Mouse (Mus musculus) cerebellum, adult 9-11 months (tissue): Measurements from ENCODE around the gene Jmjd6.
A peak's percentile ranks its signal among the peaks of the same experiment; 100 is the strongest.

Experiments
- DNase-seq: peaks from one replicate; pipeline ENCODE4 v3.0.0; 2022

Jmjd6 gene

DNA sequence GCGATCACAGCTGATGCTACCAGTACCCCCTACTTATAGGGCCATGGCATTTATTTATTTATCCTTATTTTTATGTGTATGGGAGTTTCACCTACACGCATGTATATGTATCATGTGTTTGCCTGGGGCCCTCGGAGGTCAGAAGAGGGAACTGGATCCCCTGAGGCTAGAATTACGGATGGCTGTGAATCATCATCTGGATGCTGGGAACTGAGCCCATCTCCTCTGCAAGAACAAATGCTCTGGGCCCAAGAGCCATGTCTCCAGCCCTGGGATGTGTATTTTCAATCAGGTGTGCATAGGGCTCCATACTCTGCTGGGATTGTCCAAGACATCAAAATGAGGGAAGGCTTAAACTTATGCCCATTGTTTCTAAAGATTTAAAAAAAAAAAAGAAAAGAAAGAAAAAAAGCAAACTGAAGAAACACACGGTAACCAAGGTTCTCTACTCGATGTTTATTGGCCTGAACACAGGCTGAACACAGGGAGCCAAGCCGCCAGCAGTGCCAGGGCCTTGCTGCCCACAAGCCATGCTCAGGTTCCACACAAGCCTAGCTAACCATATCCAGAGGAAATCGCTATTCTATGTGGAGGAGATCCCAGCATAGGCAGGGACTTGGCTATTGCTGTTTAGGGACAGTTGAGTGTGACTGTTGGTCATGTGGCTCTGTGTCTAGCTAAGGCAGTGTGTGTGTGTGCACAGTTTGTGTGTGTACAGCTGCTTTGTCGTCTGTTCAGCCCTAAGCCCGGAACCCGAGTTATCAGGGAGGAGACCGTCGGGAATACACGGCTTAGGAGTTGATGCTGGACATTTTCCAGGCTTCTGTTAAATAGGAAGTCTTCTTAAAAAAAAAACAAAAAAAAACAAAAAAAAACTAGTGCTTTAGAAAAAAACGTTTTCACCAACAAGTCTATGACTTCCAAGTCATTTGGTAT, 36.8 kb downstream of the Jmjd6 start:
- peak; percentile 14 for DNase-seq

DNA sequence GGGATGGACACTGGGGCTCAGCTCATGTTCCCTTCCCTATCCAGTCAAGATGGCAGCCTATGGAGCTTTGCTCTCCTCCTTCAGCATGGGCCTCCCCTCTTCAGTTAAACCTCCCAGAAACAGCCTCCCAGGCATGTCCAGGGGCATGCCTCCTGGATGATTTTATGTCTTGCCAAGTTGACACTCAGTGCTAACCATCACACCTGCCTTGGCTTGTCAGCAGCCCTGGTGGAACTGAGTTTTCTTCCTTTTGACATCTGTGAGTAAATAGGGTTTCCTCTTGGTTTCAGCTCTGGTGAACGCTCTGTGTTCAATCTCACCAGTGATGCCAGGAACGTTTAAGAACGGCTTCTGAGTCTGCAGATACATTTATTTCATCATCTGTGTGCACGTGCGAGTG, 40.5 kb downstream of the Jmjd6 start:
- DNase-seq, result no peak

DNA sequence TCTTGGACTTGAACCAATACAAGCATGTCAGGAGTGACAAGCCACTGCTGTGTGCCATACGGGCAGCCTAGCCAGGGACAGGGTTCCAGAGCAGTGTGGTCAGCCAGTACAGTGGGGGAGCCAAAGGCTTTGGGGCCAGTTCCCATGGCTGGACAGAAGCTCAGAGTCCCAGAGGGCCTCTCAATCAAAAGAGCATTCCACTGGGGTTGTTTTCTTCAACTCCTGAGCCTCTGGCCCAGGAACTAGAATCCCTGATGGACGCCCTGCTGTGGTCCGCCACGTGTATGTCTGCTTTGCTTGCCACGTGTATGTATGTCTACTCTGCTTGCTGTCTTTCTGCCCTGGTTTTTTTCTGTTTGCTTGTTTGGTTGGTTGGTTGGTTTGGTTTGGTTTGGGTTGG, 42.1 kb downstream of the Jmjd6 start:
- no peak for DNase-seq

DNA sequence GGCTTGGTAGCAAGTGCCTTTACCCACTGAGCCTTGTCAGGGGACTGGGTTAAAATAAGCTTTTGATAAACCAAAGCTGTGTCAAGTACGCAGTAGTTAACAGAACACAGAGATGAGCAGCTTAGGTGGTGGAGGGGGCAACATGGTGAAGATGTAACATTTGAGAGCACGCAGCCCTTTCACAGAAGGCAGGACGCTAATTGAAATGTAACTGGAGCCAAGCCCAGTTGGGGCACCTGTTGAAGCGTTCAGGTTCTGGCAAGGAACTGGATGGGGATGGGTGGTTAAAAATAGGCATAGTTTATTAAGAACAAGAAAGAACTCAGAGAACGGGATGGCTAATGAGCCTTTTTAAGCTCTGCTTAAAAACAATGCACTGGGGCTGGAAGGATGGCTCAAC, 43.9 kb downstream of the Jmjd6 start:
- DNase-seq, result no peak
